Comparison of ENCODE assay signal across 8 mouse cellular contexts in genomic region chr4:96273907-96274306, GRCm38 (mm10). TPM values are rescaled to one million over a fixed set of nuclear protein-coding genes. Genes with fewer than 3 reads are reported as not detected.
A peak's percentile ranks its signal among the peaks of the same experiment; 100 is the strongest.
DNase-seq lines count a peak whose midpoint lies in the region; ATAC-seq and TF ChIP-seq lines count a peak whose summit lies in the region.
"Had no signal": no experiment of that assay in that cellular context is flagged by ENCODE, and none has a peak within 500 bp of the region (broad histone marks: within the 10 kb centered on the region; RNA-seq: fewer than 3 reads in every experiment).

No protein-coding gene starts in this region.

- no peak overlapping the region for H3K4me2 ChIP-seq in hindbrain, embryonic 16.5 days (ENCODE audit: low read length)
- H3K4me2 ChIP-seq in midbrain, embryonic 15.5 days = no peak overlapping the region
- H3K4me2 ChIP-seq: embryonic facial prominence, embryonic 13.5 days had no signal

- H3K27me3 ChIP-seq in hindbrain, embryonic 16.5 days (replicated peaks; ENCODE audit: control insufficient read depth, insufficient read depth, low read length) = no peaks in the 10 kb centered on the region
- no peaks in the 10 kb centered on the region for H3K27me3 ChIP-seq in midbrain, embryonic 15.5 days (replicated peaks)
- H3K27me3 ChIP-seq: embryonic facial prominence, embryonic 13.5 days had no signal

- H3K9me3 ChIP-seq in ES-E14 (ENCODE audit: control insufficient read depth, insufficient read depth, low read depth, low read length) = no peaks in the 10 kb centered on the region
- H3K9me3 ChIP-seq in hindbrain, embryonic 16.5 days (ENCODE audit: control insufficient read depth, low read length) = no peaks in the 10 kb centered on the region
- no peaks in the 10 kb centered on the region for H3K9me3 ChIP-seq in midbrain, embryonic 15.5 days
- H3K9me3 ChIP-seq: embryonic facial prominence, embryonic 13.5 days had no signal

- in situ Hi-C loops in ES-E14 (cut with MboI; ENCODE audit: low sequenced_read_pairs in 2 of 2, unreplicated experiment in 2 of 2) = loop anchor here in 1 of 2 experiments (10.0 kb wide), 1 partner anchor 411 kb away; no protein-coding TSS in a partner anchor

- no peaks in the 10 kb centered on the region for H3K36me3 ChIP-seq in ES-E14 (ENCODE audit: control insufficient read depth, insufficient read depth, low read length, poor library complexity, severe bottlenecking)
- H3K36me3 ChIP-seq in hindbrain, embryonic 16.5 days (ENCODE audit: control insufficient read depth, insufficient read depth, low read length) = no peaks in the 10 kb centered on the region
- H3K36me3 ChIP-seq in midbrain, embryonic 15.5 days (replicated peaks) = no peaks in the 10 kb centered on the region
- H3K36me3 ChIP-seq: embryonic facial prominence, embryonic 13.5 days had no signal

- no peak overlapping the region for H3K9ac ChIP-seq in ES-E14 (ENCODE audit: insufficient read depth, low read depth, low read length, poor library complexity, severe bottlenecking)
- H3K9ac ChIP-seq in hindbrain, embryonic 16.5 days (ENCODE audit: low read depth, low read length) = no peak overlapping the region
- H3K9ac ChIP-seq in midbrain, embryonic 15.5 days = no peak overlapping the region
- H3K9ac ChIP-seq: embryonic facial prominence, embryonic 13.5 days had no signal

- DNase-seq in ES-E14 (ENCODE audit: low read depth, low spot score) = peak; percentile 35
- peak; percentile 32 for DNase-seq in adrenal gland, adult 2 months
- peak; percentile 23 to 76 for DNase-seq in layer of hippocampus, postnatal 25 days (ENCODE audit: extremely low spot score in 1 of 2, low spot score in 1 of 2)
- peak; percentile 4 for DNase-seq in yolk sac, embryonic 10.5 days (ENCODE audit: low spot score)

- ATAC-seq in hindbrain, embryonic 16.5 days = peak; percentile 65
- ATAC-seq in midbrain, embryonic 15.5 days (replicated peaks) = peak; percentile 87

- no peaks in the 10 kb centered on the region for H3K4me1 ChIP-seq in ES-E14 (ENCODE audit: control insufficient read depth in 2 of 2, insufficient read depth in 2 of 2, low read length in 2 of 2, poor library complexity in 1 of 2)
- no peaks in the 10 kb centered on the region for H3K4me1 ChIP-seq in embryonic fibroblast, embryonic 13.5 days (ENCODE audit: control insufficient read depth, insufficient read depth, low read length)
- no peaks in the 10 kb centered on the region for H3K4me1 ChIP-seq in hindbrain, embryonic 16.5 days (ENCODE audit: control insufficient read depth, insufficient read depth, low read depth, low read length)
- no peaks in the 10 kb centered on the region for H3K4me1 ChIP-seq in midbrain, embryonic 15.5 days
- H3K4me1 ChIP-seq: embryonic facial prominence, embryonic 13.5 days had no signal

- 0 out of 2 replicates have a peak, but pooled peaks have one; percentile 22 for TF ChIP-seq CTCF in embryonic fibroblast, embryonic 13.5 days (IDR thresholded peaks at IDR 0.05; ENCODE audit: borderline replicate concordance, insufficient read depth, low read length)

- TF ChIP-seq POLR2A in embryonic fibroblast, embryonic 13.5 days (IDR thresholded peaks at IDR 0.05; ENCODE audit: low read depth, low read length) = no peak

- no peak overlapping the region for H3K27ac ChIP-seq in ES-E14 (ENCODE audit: insufficient read depth, low read depth, low read length, poor library complexity, severe bottlenecking)
- H3K27ac ChIP-seq in embryonic fibroblast, embryonic 13.5 days (ENCODE audit: insufficient read depth, low read length) = no peak overlapping the region
- H3K27ac ChIP-seq in hindbrain, embryonic 16.5 days (ENCODE audit: low read depth, low read length) = no peak overlapping the region
- H3K27ac ChIP-seq in midbrain, embryonic 15.5 days = no peak overlapping the region
- H3K27ac ChIP-seq: embryonic facial prominence, embryonic 13.5 days had no signal

- H3K4me3 ChIP-seq in ES-E14 (ENCODE audit: insufficient read depth in 1 of 2, low read depth in 1 of 2, low read length in 2 of 2, poor library complexity in 1 of 2, severe bottlenecking in 1 of 2) = no peak overlapping the region
- H3K4me3 ChIP-seq in embryonic fibroblast, embryonic 13.5 days (ENCODE audit: insufficient read depth, low read length) = no peak overlapping the region
- no peak overlapping the region for H3K4me3 ChIP-seq in hindbrain, embryonic 16.5 days (ENCODE audit: low read length)
- no peak overlapping the region for H3K4me3 ChIP-seq in midbrain, embryonic 15.5 days
- H3K4me3 ChIP-seq: embryonic facial prominence, embryonic 13.5 days had no signal

TF ChIP-seq in ES-E14, 5 proteins besides CTCF, POLR2A, EP300 and RAD21:
- peak; percentile 67 for TF ChIP-seq ZC3H11A (IDR thresholded peaks at IDR 0.05; ENCODE audit: borderline replicate concordance, low read depth, low read length)
- TF ChIP-seq HCFC1 (IDR thresholded peaks at IDR 0.05; ENCODE audit: borderline replicate concordance, insufficient read depth, low read length) = no peak
- TF ChIP-seq MAFK (IDR thresholded peaks at IDR 0.05; ENCODE audit: insufficient read depth, low read depth, low read length) = no peak
TF ChIP-seq in ES-E14: peak in this region for 1.

RNA-seq across cellular contexts. Expression of gene Cyp2j7, which starts 37.4 kb away (rescaled TPM):
- not detected in 2 replicates for total RNA-seq in ES-E14 (2012; rRNA removed)
- not detected for total RNA-seq in adrenal gland, adult 2 months (2021)
- polyA plus RNA-seq in adrenal gland, adult 2 months (2012; rRNA removed) = not detected in 2 replicates
- not detected in 2 replicates for polyA plus RNA-seq in embryonic fibroblast, embryonic 13.5 days (2011; ENCODE audit: insufficient read length, low read depth, missing spikeins)
- not detected in 2 replicates for polyA plus RNA-seq in hindbrain, embryonic 16.5 days (2015; fragmentation: Nextera tagmentation; extraction: Ambion mirVana)
- total RNA-seq in layer of hippocampus, postnatal 25 days (2021) = under 1 TPM in 1 of 2 experiments, not detected in 1; 0.17 TPM
- polyA plus RNA-seq in midbrain, embryonic 15.5 days (2015; fragmentation: Nextera tagmentation; extraction: Ambion mirVana) = not detected in 2 replicates
- polyA plus RNA-seq: embryonic facial prominence, embryonic 13.5 days had no signal
